ENCODE assay signal across 11 mouse cellular contexts in genomic region chr10:88799381-88799780, GRCm38 (mm10).
"Had no signal": no experiment of that assay in that cellular context is flagged by ENCODE, and none has a peak within 500 bp of the region (broad histone marks: within the 10 kb centered on the region; RNA-seq: fewer than 3 reads in every experiment).

No protein-coding gene starts in this region.

- ATAC-seq: intestine, postnatal 0 days; liver, postnatal 0 days; lung, postnatal 0 days; midbrain, embryonic 13.5 days; midbrain, embryonic 16.5 days had no signal

- DNase-seq: kidney, adult 2 months; kidney, postnatal 36 days; left cerebral cortex, postnatal 4 days; liver, postnatal 0 days; lung, embryonic 14.5 days; retina, postnatal 1 day; thymus, postnatal 25 days had no signal
